Mouse (Mus musculus): ENCODE measurements around the gene Tmem243. TPM values are rescaled to one million over a fixed set of nuclear protein-coding genes. Genes with fewer than 3 reads are reported as not detected.

Tmem243 gene
- total RNA-seq, 1 experiment: 7.5 TPM

DNA sequence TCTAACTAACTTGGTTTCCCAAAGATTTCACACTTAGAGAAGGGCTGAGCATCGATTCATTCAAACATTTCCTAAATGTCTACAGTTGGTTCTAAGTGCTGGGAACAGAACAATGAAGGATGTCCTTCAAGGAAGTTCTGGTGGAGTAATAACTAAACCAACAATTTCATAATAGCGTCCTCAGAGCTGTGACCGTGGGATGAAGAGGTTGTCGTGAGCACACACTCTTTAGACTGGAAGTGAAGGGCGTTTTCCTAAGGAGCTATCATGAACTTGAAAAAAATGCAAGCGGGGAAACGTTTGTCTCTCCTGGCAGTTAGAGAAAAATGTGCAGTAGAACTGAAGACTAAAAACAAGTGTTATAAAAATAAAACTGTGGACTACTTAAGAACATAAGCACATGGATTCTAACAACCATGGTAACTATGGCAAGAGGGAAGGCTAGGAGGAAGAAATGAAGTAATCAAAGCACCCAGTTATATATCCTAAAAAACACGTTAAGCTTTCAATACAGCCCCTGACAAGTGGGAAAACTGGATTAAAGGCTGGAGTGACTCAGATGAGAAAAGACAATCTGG lies 48.9 kb downstream of the Tmem243 start:
- Histone ChIP-seq H3K4me1 (ENCODE audit: control insufficient read depth in 2 of 2, insufficient read depth in 2 of 2, low read length in 2 of 2, poor library complexity in 1 of 2) (no peaks in the 10 kb centered on the region), H3K27ac (ENCODE audit: insufficient read depth, low read depth, low read length, poor library complexity, severe bottlenecking) (no peak overlapping the region), H3K9ac (ENCODE audit: insufficient read depth, low read depth, low read length, poor library complexity, severe bottlenecking) (no peak overlapping the region), H3K36me3 (ENCODE audit: control insufficient read depth, insufficient read depth, low read length, poor library complexity, severe bottlenecking) (peaks cover 5% of the 10 kb centered on the region), H3K9me3 (ENCODE audit: control insufficient read depth, insufficient read depth, low read depth, low read length) (no peaks in the 10 kb centered on the region), H3K4me3 (ENCODE audit: insufficient read depth in 1 of 2, low read depth in 1 of 2, low read length in 2 of 2, poor library complexity in 1 of 2, severe bottlenecking in 1 of 2) (no peak overlapping the region)
- no peak for TF ChIP-seq HCFC1 (IDR thresholded peaks at IDR 0.05; ENCODE audit: borderline replicate concordance, insufficient read depth, low read length)
- no peak for TF ChIP-seq CHD2 (IDR thresholded peaks at IDR 0.05; ENCODE audit: low read depth, low read length)
- TF ChIP-seq ZNF384 (IDR thresholded peaks at IDR 0.05; ENCODE audit: low read depth, low read length): no peak
- TF ChIP-seq ZC3H11A (IDR thresholded peaks at IDR 0.05; ENCODE audit: borderline replicate concordance, low read depth, low read length): no peak
- TF ChIP-seq MAFK (IDR thresholded peaks at IDR 0.05; ENCODE audit: insufficient read depth, low read depth, low read length): no peak
- in situ Hi-C loops (cut with MboI; ENCODE audit: low sequenced_read_pairs in 2 of 2, unreplicated experiment in 2 of 2): no loop called here
- no peak for DNase-seq (ENCODE audit: low read depth, low spot score)

DNA sequence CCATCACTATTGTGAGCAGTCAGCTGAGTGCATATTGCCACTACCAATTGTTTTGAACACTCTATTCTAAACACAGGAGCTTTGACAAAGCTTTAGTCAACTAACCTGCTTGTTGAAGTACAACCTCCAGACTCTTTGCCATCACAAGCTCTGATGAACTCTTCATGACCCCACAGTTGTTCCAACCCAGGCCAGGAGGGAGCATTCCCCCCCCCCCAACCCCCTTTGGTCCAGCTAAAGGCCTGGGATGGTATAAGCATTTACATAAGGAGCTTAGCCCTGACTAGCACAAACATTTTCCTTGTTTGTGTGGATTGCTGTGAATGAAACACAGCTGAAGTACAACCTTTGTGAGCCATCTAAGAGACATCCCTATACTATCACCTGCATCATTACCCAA lies 56.3 kb downstream of the Tmem243 start:
- no peak for TF ChIP-seq MAFK (IDR thresholded peaks at IDR 0.05; ENCODE audit: insufficient read depth, low read depth, low read length)
- TF ChIP-seq CHD2 (IDR thresholded peaks at IDR 0.05; ENCODE audit: low read depth, low read length): no peak
- no peak for TF ChIP-seq ZC3H11A (IDR thresholded peaks at IDR 0.05; ENCODE audit: borderline replicate concordance, low read depth, low read length)
- TF ChIP-seq ZNF384 (IDR thresholded peaks at IDR 0.05; ENCODE audit: low read depth, low read length): no peak
- TF ChIP-seq HCFC1 (IDR thresholded peaks at IDR 0.05; ENCODE audit: borderline replicate concordance, insufficient read depth, low read length): no peak
- Histone ChIP-seq H3K4me3 (ENCODE audit: insufficient read depth in 1 of 2, low read depth in 1 of 2, low read length in 2 of 2, poor library complexity in 1 of 2, severe bottlenecking in 1 of 2) (no peak overlapping the region), H3K27ac (ENCODE audit: insufficient read depth, low read depth, low read length, poor library complexity, severe bottlenecking) (no peak overlapping the region)

DNA sequence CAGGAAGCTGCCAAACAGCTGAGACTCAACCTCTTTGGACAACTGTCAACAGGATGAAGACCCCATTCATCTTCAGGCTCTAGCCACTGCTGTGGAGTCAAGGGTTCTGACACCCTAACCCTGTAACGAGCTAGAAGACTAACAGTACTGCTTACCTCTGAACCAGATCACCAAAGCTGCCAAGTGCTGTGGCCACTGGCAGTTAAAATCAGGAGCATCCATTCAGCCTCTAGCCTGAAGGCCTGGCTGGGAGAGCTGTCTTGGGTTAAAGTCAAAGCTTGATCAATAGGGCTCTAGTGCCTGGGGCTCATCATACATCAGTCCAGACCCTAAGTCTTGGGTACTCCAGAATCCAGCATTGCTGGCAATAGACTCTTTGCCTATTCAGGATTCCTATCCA lies 56.9 kb downstream of the Tmem243 start:
- Histone ChIP-seq H3K36me3 (ENCODE audit: control insufficient read depth, insufficient read depth, low read length, poor library complexity, severe bottlenecking) (peaks cover 2% of the 10 kb centered on the region), H3K9ac (ENCODE audit: insufficient read depth, low read depth, low read length, poor library complexity, severe bottlenecking) (no peak overlapping the region), H3K27ac (ENCODE audit: insufficient read depth, low read depth, low read length, poor library complexity, severe bottlenecking) (no peak overlapping the region), H3K4me3 (ENCODE audit: insufficient read depth in 1 of 2, low read depth in 1 of 2, low read length in 2 of 2, poor library complexity in 1 of 2, severe bottlenecking in 1 of 2) (no peak overlapping the region), H3K9me3 (ENCODE audit: control insufficient read depth, insufficient read depth, low read depth, low read length) (no peaks in the 10 kb centered on the region), H3K4me1 (ENCODE audit: control insufficient read depth in 2 of 2, insufficient read depth in 2 of 2, low read length in 2 of 2, poor library complexity in 1 of 2) (peaks cover 3 to 6% of the 10 kb centered on the region in 2 experiments; a peak in 1 of 4 replicates)
- no peak for DNase-seq (ENCODE audit: low read depth, low spot score)
- in situ Hi-C loops (cut with MboI; ENCODE audit: low sequenced_read_pairs in 2 of 2, unreplicated experiment in 2 of 2): no loop called here
- TF ChIP-seq MAFK (IDR thresholded peaks at IDR 0.05; ENCODE audit: insufficient read depth, low read depth, low read length): no peak
- TF ChIP-seq HCFC1 (IDR thresholded peaks at IDR 0.05; ENCODE audit: borderline replicate concordance, insufficient read depth, low read length): no peak
- no peak for TF ChIP-seq ZNF384 (IDR thresholded peaks at IDR 0.05; ENCODE audit: low read depth, low read length)
- TF ChIP-seq CHD2 (IDR thresholded peaks at IDR 0.05; ENCODE audit: low read depth, low read length): no peak
- no peak for TF ChIP-seq ZC3H11A (IDR thresholded peaks at IDR 0.05; ENCODE audit: borderline replicate concordance, low read depth, low read length)

More for the DNA sequence above, 56.3 kb downstream of the Tmem243 start:
- H3K9me3 ChIP-seq (ENCODE audit: control insufficient read depth, insufficient read depth, low read depth, low read length): no peaks in the 10 kb centered on the region
- peaks cover 3 to 6% of the 10 kb centered on the region in 2 experiments; a peak in 1 of 4 replicates for H3K4me1 ChIP-seq (ENCODE audit: control insufficient read depth in 2 of 2, insufficient read depth in 2 of 2, low read length in 2 of 2, poor library complexity in 1 of 2)
- no peak overlapping the region for H3K9ac ChIP-seq (ENCODE audit: insufficient read depth, low read depth, low read length, poor library complexity, severe bottlenecking)
- peaks cover 2% of the 10 kb centered on the region for H3K36me3 ChIP-seq (ENCODE audit: control insufficient read depth, insufficient read depth, low read length, poor library complexity, severe bottlenecking)
- DNase-seq (ENCODE audit: low read depth, low spot score): peak; percentile 30
- in situ Hi-C loops (cut with MboI; ENCODE audit: low sequenced_read_pairs in 2 of 2, unreplicated experiment in 2 of 2): no loop called here

DNA sequence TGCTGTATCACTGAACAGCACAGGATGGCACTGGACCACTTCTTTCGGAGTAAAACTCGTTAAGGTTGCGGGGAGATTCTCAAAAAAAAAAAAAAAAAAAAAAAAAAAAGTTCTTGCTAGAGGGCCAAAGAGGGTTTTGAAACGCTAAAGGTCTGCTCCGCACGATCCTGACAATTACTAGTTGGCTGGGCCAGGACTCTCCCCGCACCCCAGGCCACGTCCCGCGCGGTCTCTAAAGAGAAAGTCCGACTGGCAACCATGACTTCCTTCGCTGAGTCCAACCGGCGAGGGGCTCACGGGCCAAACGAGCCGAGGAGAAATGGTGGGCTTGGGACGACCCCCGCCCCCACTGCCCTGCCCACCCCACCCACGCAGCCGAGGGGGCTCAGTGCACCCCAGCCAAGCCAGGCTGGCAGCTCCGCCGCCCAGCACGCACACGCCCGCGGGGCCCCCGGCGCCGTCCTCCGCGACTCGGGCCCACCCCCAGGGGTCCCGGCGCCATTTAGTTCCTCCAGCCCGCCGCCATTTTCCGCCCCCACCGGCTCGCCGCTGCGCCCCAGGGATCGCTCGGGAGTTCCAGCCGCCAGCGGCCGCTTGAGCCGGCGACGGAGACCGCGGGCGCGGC lies 60.5 kb downstream of the Tmem243 start:
- H3K4me3 ChIP-seq (ENCODE audit: insufficient read depth in 1 of 2, low read depth in 1 of 2, low read length in 2 of 2, poor library complexity in 1 of 2, severe bottlenecking in 1 of 2): peak overlapping the region; percentile 79 to 96
- in situ Hi-C loops (cut with MboI; ENCODE audit: low sequenced_read_pairs in 2 of 2, unreplicated experiment in 2 of 2): no loop called here
- TF ChIP-seq ZC3H11A (IDR thresholded peaks at IDR 0.05; ENCODE audit: borderline replicate concordance, low read depth, low read length) (no peak), ZNF384 (IDR thresholded peaks at IDR 0.05; ENCODE audit: low read depth, low read length) (peak; percentile 83), HCFC1 (IDR thresholded peaks at IDR 0.05; ENCODE audit: borderline replicate concordance, insufficient read depth, low read length) (no peak), CHD2 (IDR thresholded peaks at IDR 0.05; ENCODE audit: low read depth, low read length) (no peak)
- H3K9ac ChIP-seq (ENCODE audit: insufficient read depth, low read depth, low read length, poor library complexity, severe bottlenecking): peak overlapping the region; percentile 99
- peaks cover 7 to 9% of the 10 kb centered on the region in 2 experiments; a peak in 3 of 4 replicates for H3K4me1 ChIP-seq (ENCODE audit: control insufficient read depth in 2 of 2, insufficient read depth in 2 of 2, low read length in 2 of 2, poor library complexity in 1 of 2)
- no peaks in the 10 kb centered on the region for H3K9me3 ChIP-seq (ENCODE audit: control insufficient read depth, insufficient read depth, low read depth, low read length)
- peaks cover 2% of the 10 kb centered on the region for H3K36me3 ChIP-seq (ENCODE audit: control insufficient read depth, insufficient read depth, low read length, poor library complexity, severe bottlenecking)
- no peak for DNase-seq (ENCODE audit: low read depth, low spot score)
- peak overlapping the region; percentile 99 for H3K27ac ChIP-seq (ENCODE audit: insufficient read depth, low read depth, low read length, poor library complexity, severe bottlenecking)
